Mouse (Mus musculus) layer of hippocampus, adult 6 months (tissue): ENCODE data around the gene Zfp735. TPM values are rescaled to one million over a fixed set of nuclear protein-coding genes. Genes with fewer than 3 reads are reported as not detected.

Experiments used
- long read RNA-seq, 2 experiments: library from polyadenylated mRNA; unstranded; transcript quantifications; one replicate each; pipeline ENCODE4 v2.0.0; 2019 to 2020
- polyA plus RNA-seq: library from polyadenylated mRNA; unstranded; fragments of <200 nt; fragmentation: Nextera tagmentation; gene quantifications from 2 replicates; pipeline ENCODE4 v1.2.3, GENCODE M21; 2021

The Zfp735 gene
- polyA plus RNA-seq = not detected in 2 replicates
- long read RNA-seq, experiment 1 = 0 reads
- long read RNA-seq, experiment 2 = 0 reads

GRCm38 (mm10) chr11:73688478-73688877 is at the start of gene Zfp735:
Zfp735 (plus strand) TSS chr11:73688778.

Other genes with a start within 250 kb of the Zfp735 start
- gene Olfr380, start 231.3 kb upstream of the Zfp735 start, polyA plus RNA-seq = not detected in 2 replicates
- not detected in 2 replicates for gene Olfr381, start 197.2 kb upstream of the Zfp735 start, polyA plus RNA-seq
- not detected in 2 replicates for gene Olfr382, start 171.6 kb upstream of the Zfp735 start, polyA plus RNA-seq
- not detected in 2 replicates for gene Olfr385, start 95.8 kb upstream of the Zfp735 start, polyA plus RNA-seq
- not detected in 2 replicates for gene Olfr384, start 90.2 kb upstream of the Zfp735 start, polyA plus RNA-seq
- not detected in 2 replicates for gene Olfr389, start 91.9 kb downstream of the Zfp735 start, polyA plus RNA-seq
- gene Olfr390, start 94.2 kb downstream of the Zfp735 start, polyA plus RNA-seq = not detected in 2 replicates
- not detected in 2 replicates for gene Olfr391-ps, start 114.3 kb downstream of the Zfp735 start, polyA plus RNA-seq
- gene Olfr392, start 128.3 kb downstream of the Zfp735 start, polyA plus RNA-seq = not detected in 2 replicates
- not detected in 2 replicates for gene Olfr393, start 162.7 kb downstream of the Zfp735 start, polyA plus RNA-seq
- not detected in 2 replicates for gene Olfr394, start 202.0 kb downstream of the Zfp735 start, polyA plus RNA-seq
- gene Olfr395, start 220.5 kb downstream of the Zfp735 start, polyA plus RNA-seq = not detected in 2 replicates
- gene Olfr23, start 247.9 kb downstream of the Zfp735 start, polyA plus RNA-seq = not detected in 2 replicates